Comparison of ENCODE assay signal across 8 mouse cellular contexts in the genomic region with DNA sequence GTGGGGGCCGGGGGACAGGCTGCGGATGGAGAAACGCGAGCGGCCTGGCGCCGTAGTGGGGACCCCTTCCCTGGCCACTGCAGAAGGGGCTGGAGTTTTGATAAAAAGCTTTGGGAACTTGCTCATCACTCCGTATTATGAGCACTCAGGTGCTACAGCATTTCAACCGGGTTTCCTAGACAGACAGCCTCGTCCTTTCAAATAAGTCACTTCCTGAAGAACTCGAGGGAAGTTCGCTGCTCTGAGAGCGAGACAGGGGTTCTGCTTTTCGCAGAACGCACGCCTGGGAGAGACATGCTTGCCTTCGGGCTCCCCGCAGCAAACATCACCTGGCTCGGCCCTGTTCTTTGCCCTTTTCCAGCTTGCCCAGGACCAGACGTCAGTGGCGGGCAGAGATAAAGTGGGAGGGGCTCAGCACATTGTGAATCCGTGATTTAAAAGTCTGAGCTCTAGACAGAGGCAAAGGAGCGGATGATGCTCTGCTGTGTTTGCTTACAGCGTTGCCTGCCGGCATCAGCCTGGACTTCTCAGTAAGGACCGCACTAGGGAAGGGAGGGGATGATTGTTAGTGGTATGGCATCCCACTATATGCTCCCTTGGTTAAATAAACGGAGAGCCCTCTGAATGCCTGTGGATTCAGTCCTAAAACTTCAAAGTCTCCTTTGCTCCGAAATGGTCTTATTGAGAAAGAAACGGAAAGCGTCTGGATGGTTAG. TPM values are rescaled to one million over a fixed set of nuclear protein-coding genes. Genes with fewer than 3 reads are reported as not detected.
DNase-seq lines count a peak whose midpoint lies in the region; ATAC-seq and TF ChIP-seq lines count a peak whose summit lies in the region.

No protein-coding gene starts in this region.

- H3K4me2 ChIP-seq in kidney, embryonic 15.5 days: peak overlapping the region; percentile 96
- peak overlapping the region; percentile 98 for H3K4me2 ChIP-seq in neural tube, embryonic 15.5 days

- no peak overlapping the region for H3K27ac ChIP-seq in kidney, embryonic 15.5 days
- no peak overlapping the region for H3K27ac ChIP-seq in embryonic fibroblast, embryonic 13.5 days (ENCODE audit: insufficient read depth, low read length)
- peak overlapping the region; percentile 78 for H3K27ac ChIP-seq in limb, embryonic 10.5 days
- H3K27ac ChIP-seq in neural tube, embryonic 15.5 days (replicated peaks): no peak overlapping the region

- ATAC-seq in kidney, embryonic 15.5 days (replicated peaks; ENCODE audit: low FRiP score): peak; percentile 49; the same call in 1 of the 2 replicates
- ATAC-seq in neural tube, embryonic 15.5 days (ENCODE audit: low FRiP score): no peak; the same call in none of the 2 replicates

- DNase-seq in kidney, adult 11 months: no peak
- peak; percentile 56 for DNase-seq in limb, embryonic 10.5 days (ENCODE audit: low spot score)
- DNase-seq in adrenal gland, postnatal 10 days: no peak
- DNase-seq in urinary bladder, postnatal 10 days (ENCODE audit: low spot score): no peak
- no peak for DNase-seq in gastrocnemius, postnatal 4 days (ENCODE audit: low spot score in 2 of 2)

- H3K9ac ChIP-seq in kidney, embryonic 15.5 days: peak overlapping the region; percentile 52
- peak overlapping the region; percentile 35 for H3K9ac ChIP-seq in neural tube, embryonic 15.5 days (replicated peaks)

- no peak for TF ChIP-seq CTCF in embryonic fibroblast, embryonic 13.5 days (IDR thresholded peaks at IDR 0.05; ENCODE audit: borderline replicate concordance, insufficient read depth, low read length)

- WGBS in kidney, embryonic 15.5 days: 8% methylated on average over 30 of the region's 30 CpGs
- 10% methylated on average over 30 of the region's 30 CpGs for WGBS in limb, embryonic 10.5 days
- WGBS in neural tube, embryonic 15.5 days: 9% methylated on average over 30 of the region's 30 CpGs

- TF ChIP-seq POLR2A in embryonic fibroblast, embryonic 13.5 days (IDR thresholded peaks at IDR 0.05; ENCODE audit: low read depth, low read length): no peak

- peak overlapping the region; percentile 57 for H3K4me3 ChIP-seq in kidney, embryonic 15.5 days (replicated peaks)
- H3K4me3 ChIP-seq in embryonic fibroblast, embryonic 13.5 days (ENCODE audit: insufficient read depth, low read length): peak overlapping the region; percentile 22; the same call in 1 of the 2 replicates
- H3K4me3 ChIP-seq in limb, embryonic 10.5 days: peak overlapping the region; percentile 61
- peak overlapping the region; percentile 48 for H3K4me3 ChIP-seq in neural tube, embryonic 15.5 days (replicated peaks)

- peaks cover 46% of the 10 kb centered on the region for H3K4me1 ChIP-seq in kidney, embryonic 15.5 days
- 0 out of 2 replicates have a peak, but pooled peaks cover 3% of the 10 kb centered on the region for H3K4me1 ChIP-seq in embryonic fibroblast, embryonic 13.5 days (ENCODE audit: control insufficient read depth, insufficient read depth, low read length)
- H3K4me1 ChIP-seq in limb, embryonic 10.5 days: peaks cover 22% of the 10 kb centered on the region
- peaks cover 22% of the 10 kb centered on the region for H3K4me1 ChIP-seq in neural tube, embryonic 15.5 days

- H3K9me3 ChIP-seq in kidney, embryonic 15.5 days (replicated peaks): no peaks in the 10 kb centered on the region
- H3K9me3 ChIP-seq in limb, embryonic 10.5 days (replicated peaks): no peaks in the 10 kb centered on the region
- H3K9me3 ChIP-seq in neural tube, embryonic 15.5 days (replicated peaks): no peaks in the 10 kb centered on the region

- no peaks in the 10 kb centered on the region for H3K36me3 ChIP-seq in kidney, embryonic 15.5 days
- no peaks in the 10 kb centered on the region for H3K36me3 ChIP-seq in limb, embryonic 10.5 days
- H3K36me3 ChIP-seq in neural tube, embryonic 15.5 days: no peaks in the 10 kb centered on the region

- H3K27me3 ChIP-seq in kidney, embryonic 15.5 days: peaks cover 80% of the 10 kb centered on the region
- peaks cover 91% of the 10 kb centered on the region for H3K27me3 ChIP-seq in limb, embryonic 10.5 days (ENCODE audit: low read depth, poor library complexity, severe bottlenecking)
- H3K27me3 ChIP-seq in neural tube, embryonic 15.5 days (replicated peaks): peaks cover 58% of the 10 kb centered on the region

RNA-seq across cellular contexts. Expression of gene Vwa2, which starts 0.7 kb away (rescaled TPM):
- polyA plus RNA-seq in kidney, embryonic 15.5 days (2015; fragmentation: Nextera tagmentation; extraction: Ambion mirVana): 18.1 and 18.8 TPM in 2 replicates
- polyA plus RNA-seq in embryonic fibroblast, embryonic 13.5 days (2011; ENCODE audit: insufficient read length, low read depth, missing spikeins): not detected in 2 replicates
- 3.7 and 4.9 TPM in 2 replicates for polyA plus RNA-seq in limb, embryonic 10.5 days (2016; fragmentation: Nextera tagmentation; extraction: Ambion mirVana)
- 0.33 and 0.70 TPM in 2 replicates for polyA plus RNA-seq in neural tube, embryonic 15.5 days (2015; fragmentation: Nextera tagmentation; extraction: Ambion mirVana)
- total RNA-seq in adrenal gland, postnatal 10 days (2021): not detected
- under 1 TPM in 1 of 2 experiments, not detected in 1; 0.05 TPM for total RNA-seq in gastrocnemius, postnatal 4 days (2021)

RNA-seq across cellular contexts. Expression of gene Tdrd1, which starts 48.7 kb away (rescaled TPM):
- polyA plus RNA-seq in kidney, embryonic 15.5 days (2015; fragmentation: Nextera tagmentation; extraction: Ambion mirVana): 0.66 and 0.80 TPM in 2 replicates
- 0.18 TPM in 2 replicates for polyA plus RNA-seq in embryonic fibroblast, embryonic 13.5 days (2011; ENCODE audit: insufficient read length, low read depth, missing spikeins)
- polyA plus RNA-seq in limb, embryonic 10.5 days (2016; fragmentation: Nextera tagmentation; extraction: Ambion mirVana): 0.84 and 0.98 TPM in 2 replicates
- 1.1 and 1.2 TPM in 2 replicates for polyA plus RNA-seq in neural tube, embryonic 15.5 days (2015; fragmentation: Nextera tagmentation; extraction: Ambion mirVana)
- total RNA-seq in adrenal gland, postnatal 10 days (2021): under 1 TPM in 1 of 2 experiments, not detected in 1; 0.12 TPM
- total RNA-seq in gastrocnemius, postnatal 4 days (2021): under 1 TPM; 0.23 to 0.29 TPM

RNA-seq across cellular contexts. Expression of gene Ccdc186, which starts 52.8 kb away (rescaled TPM):
- polyA plus RNA-seq in kidney, embryonic 15.5 days (2015; fragmentation: Nextera tagmentation; extraction: Ambion mirVana): 18.3 and 23.3 TPM in 2 replicates
- 53.3 and 70.3 TPM in 2 replicates for polyA plus RNA-seq in embryonic fibroblast, embryonic 13.5 days (2011; ENCODE audit: insufficient read length, low read depth, missing spikeins)
- polyA plus RNA-seq in limb, embryonic 10.5 days (2016; fragmentation: Nextera tagmentation; extraction: Ambion mirVana): 11.5 and 15.9 TPM in 2 replicates
- polyA plus RNA-seq in neural tube, embryonic 15.5 days (2015; fragmentation: Nextera tagmentation; extraction: Ambion mirVana): 20.4 and 22.2 TPM in 2 replicates
- 10 to 100 TPM; 19.9 to 20.0 TPM for total RNA-seq in adrenal gland, postnatal 10 days (2021)
- total RNA-seq in gastrocnemius, postnatal 4 days (2021): 10 to 100 TPM; 29.2 to 36.1 TPM
